Mouse (Mus musculus): Measurements from ENCODE around the gene Adra1b.
A peak's percentile ranks its signal among the peaks of the same experiment; 100 is the strongest.

Gene Adra1b

DNA sequence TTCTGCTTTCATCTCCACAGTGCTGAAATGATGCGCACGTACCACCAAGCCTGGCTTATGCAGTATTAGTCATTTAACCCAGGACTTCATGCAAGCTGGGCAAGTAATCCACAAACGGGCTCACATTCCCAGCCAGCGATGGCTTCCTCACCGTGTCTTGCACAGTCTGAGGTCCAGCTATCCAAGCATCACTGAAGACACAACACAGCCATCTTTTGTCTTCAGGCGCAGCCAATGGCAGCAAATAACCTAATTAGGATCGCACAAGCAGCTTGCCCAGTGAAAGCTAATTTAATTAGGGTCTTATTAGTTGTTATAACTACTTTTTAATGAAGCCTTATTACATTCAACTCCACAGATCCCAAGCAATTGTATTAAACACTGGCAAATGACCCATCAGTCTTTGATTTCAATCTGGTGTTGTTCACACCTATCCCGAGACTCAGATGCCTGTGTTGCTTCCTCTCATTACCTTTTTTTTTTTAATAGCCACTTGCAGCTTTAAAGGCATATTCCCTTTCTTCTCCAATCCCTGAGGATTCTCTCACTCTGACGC lies 83.6 kb downstream of the Adra1b start:
- DNase-seq (ENCODE audit: low read depth), result no peak

DNA sequence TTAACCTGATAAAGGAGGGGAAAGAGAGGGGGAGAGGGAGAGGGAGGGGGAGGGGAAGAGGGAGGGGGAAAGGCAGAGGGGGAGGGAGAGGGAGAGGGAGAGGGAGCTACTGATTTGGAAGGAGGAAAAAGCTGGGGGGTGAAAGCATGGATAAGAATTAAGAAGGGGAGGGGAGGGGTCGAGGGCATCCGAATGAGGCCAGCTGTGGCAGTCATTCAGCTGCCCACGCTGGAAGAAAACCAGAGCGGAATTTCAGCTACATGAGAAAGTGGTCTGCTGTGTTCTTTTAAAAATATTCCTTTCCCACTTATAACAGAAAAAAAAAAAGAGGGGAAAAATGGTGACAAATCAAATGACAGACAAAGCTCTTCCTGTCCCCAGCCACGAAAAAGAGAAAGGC lies 88.5 kb downstream of the Adra1b start:
- no peak for DNase-seq (ENCODE audit: low read depth)

- no peak for DNase-seq (ENCODE audit: low read depth)
These were observed 93.3 kb downstream of the Adra1b start for GRCm38 (mm10) chr11:43807732-43808131.

GRCm38 (mm10) chr11:43795992-43796391 lies 105.0 kb downstream of the Adra1b start:
- no peak for DNase-seq (ENCODE audit: low read depth)

DNA sequence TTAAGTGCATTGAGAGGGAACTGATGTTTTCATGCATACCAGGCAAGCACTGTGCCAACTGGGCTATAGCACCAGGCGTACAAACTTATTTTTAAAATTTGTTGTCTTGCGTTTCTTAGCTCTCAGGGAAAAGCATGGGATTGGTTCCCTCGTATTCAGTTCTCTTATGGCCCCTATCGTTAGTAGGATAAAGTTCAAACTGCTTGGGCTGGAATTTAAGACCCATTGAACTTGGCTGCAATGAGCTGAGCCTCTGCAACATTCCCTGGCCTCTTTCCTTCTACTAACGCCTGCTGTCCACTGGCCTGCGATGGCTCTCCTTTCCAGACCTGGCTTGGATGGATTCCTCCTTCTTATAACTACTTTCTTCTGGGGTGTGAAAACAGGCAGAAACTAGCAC lies 110.6 kb downstream of the Adra1b start:
- no peak for DNase-seq (ENCODE audit: low read depth)

GRCm38 (mm10) chr11:43783772-43784171 lies 117.2 kb downstream of the Adra1b start:
- no peak for DNase-seq (ENCODE audit: low read depth)

DNA sequence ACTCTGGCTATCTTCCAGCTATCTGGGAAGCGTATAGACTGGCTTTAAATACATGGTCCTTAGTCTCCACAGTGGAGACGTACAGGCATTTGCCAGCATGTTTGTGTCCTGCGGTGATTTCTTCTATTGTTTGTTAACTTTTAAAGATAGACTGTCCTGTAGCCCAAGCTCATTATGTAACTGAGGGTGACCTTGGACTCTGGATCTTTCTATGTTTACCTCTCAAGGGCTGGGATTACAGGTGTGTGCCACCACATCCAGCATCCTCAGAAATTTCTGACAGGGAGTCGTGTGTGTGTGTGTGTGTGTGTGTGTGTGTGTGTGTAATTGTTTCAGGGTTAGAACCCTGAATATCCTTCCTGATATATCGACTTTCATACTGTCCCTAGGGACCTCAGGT lies 117.9 kb downstream of the Adra1b start:
- no peak for DNase-seq (ENCODE audit: low read depth)

GRCm38 (mm10) chr11:43779551-43779950 lies 121.5 kb downstream of the Adra1b start:
- DNase-seq (ENCODE audit: low read depth), result peak; percentile 12

- DNase-seq (ENCODE audit: low read depth), result no peak
These were observed 124.7 kb downstream of the Adra1b start for GRCm38 (mm10) chr11:43776324-43776694.

GRCm38 (mm10) chr11:43775469-43776323 lies 125.3 kb downstream of the Adra1b start:
- no peak for DNase-seq (ENCODE audit: low read depth)

- DNase-seq (ENCODE audit: low read depth), result peak; percentile 8
These were observed 127.3 kb downstream of the Adra1b start for GRCm38 (mm10) chr11:43773725-43774124.

- DNase-seq (ENCODE audit: low read depth), result no peak
These were observed 130.9 kb downstream of the Adra1b start for GRCm38 (mm10) chr11:43770110-43770509.

DNA sequence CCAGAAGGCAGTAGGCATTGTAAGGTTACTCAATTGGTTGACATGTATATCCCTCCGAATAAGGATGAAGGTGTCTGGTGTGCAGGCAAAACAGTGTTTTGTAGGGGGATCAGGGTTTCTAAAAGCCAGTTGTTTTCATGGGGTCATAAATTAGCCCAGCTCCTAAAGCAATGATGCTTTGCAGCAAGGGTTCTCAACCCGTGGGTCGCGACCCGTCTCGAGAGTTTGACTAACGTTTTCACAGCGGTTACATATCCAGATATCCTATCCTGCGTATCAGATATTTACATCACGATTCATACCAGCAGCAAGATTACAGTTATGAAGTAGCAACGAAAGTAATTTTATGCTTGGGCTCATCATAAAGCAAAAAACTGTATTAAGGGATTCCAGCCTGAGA lies 133.3 kb downstream of the Adra1b start:
- DNase-seq (ENCODE audit: low read depth), result no peak

DNA sequence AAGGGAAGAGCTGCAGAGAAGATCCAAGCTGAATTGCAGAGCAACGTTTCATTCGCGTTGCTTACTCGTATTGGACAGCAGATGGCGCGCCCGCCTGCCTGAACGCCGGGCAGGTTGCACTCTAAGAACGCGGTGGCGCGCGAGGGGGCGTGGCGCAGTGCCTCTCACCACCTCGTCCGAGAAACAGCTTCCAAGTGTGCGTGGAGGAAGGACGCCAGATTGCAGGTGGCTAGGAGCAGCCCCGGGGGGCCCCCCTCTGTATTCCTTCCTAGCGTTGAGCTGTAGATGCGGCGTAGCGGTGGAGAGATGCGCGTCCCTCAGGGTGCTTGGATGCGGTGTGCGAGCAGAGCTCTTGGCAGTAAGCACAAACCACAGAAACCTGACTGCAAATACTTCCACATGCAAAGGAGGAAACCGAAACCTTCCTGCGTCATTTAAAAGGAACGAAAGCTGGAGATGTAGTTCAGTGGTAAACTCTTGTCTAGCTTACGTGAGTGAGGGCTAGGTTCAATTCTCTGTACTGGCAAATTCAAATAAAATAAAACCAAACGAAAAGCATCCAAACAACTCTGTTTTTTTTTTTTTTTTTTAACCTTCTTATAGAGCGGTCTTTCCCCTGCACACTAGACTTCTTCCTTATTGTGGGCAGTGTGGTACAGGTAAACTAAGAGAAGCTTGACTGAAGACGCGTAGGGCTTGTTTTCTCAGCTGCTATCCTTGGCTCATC lies 133.9 kb downstream of the Adra1b start:
- DNase-seq (ENCODE audit: low read depth), result peak; percentile 44

DNA sequence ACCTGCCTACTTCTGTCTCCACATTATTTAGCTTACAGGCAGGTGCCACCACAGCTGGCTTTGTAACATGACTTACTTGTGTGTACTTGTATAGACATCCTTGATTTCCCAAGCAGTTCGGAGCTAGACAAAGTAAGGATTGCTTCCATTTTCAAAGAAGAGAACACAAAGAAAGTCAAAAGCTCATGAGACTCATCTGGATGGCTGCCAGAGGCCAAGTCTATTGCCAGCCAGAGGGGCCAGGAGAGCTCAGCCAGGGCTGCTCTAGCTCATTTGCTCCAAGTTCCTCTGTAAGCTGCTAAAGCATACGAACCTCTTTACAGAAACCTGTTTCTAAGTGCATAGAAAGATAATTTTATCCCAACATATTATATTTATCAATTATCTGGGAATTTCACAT lies 142.6 kb downstream of the Adra1b start:
- DNase-seq (ENCODE audit: low read depth), result no peak

DNA sequence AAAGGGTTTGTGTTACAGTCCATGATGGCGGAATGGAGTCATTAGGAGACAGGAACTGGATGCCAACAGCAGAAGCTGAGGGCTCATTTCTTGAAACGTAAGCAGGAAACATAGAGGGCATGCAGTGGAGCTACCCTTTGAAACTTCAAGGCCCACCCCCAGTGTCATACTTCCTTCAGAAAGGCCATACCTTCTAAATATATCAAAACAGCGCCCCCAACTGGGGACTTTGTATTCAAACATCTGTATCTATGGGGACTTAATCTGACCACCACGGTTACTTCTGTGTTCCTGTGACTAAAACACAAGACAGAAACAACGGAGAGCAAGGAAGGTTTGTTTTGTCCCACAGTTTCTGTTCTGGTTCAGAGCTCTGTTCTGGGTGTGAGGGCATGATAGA lies 145.6 kb downstream of the Adra1b start:
- DNase-seq (ENCODE audit: low read depth), result no peak

- DNase-seq (ENCODE audit: low read depth), result no peak
These were observed 146.4 kb downstream of the Adra1b start for GRCm38 (mm10) chr11:43754568-43754967.

DNA sequence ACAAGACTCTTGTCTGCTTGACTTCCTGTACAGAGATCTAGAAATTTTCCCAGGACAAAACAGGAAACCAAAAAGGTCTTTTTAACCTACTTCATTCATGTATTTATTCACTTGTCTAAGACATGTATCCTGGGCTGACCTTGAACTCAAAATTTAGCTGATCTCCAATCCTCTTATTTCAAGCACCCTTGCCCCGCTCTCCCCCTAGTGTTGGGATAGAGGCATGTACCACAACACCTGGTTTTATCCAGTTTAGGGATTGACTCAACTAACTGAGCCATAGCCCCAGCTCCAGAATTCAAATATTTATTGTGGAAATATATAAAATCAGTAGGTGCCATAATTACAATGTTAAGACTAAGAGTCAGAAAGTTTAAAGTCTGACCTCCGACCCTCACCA lies 149.5 kb downstream of the Adra1b start:
- DNase-seq (ENCODE audit: low read depth), result no peak

DNA sequence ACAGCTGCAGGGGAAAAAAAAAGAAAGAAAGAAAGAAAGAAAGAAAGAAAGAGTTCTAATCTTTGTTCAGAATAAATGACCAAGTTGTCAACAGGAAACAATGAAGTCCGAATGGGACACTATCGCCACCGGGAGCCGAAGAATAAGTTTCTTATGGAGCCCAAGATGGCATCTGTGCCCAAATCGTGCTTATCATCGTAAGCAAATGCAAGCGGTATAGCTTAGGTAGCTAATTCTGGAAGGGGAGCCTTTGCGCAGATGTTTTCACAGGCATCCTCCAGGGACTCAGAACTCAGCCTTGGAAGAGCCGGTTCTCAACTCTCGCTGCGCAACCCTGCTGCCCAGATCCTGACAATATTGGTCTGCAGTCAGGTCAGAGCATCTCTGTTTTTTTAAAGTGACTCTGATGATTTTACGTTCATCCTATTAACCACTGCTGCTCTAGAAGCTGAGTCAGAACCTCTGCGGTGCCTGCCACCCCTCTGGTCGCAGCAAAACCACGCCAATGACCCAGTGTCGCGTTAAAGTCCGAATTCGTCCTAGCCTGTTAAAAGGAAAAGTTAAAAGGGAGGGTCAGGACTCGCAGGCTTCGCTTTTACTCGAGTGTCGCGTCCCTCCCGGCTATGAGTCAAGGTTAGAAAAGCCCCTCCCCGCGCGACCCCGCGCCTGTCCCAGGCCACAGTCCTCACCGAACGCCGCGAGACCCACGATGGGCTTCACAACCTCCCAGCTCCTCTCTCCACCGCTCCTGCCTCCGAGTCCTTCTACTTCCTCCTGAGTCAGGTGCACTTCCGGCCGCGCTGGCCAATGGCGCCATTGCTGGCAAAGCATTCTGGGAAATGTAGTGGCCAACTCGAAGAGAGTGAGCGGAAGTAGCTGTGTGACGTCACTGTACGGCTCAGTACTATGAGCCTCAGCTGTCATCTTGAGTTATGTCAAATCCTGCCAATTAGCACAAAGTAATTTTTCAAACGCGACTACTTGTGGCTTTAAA lies 153.5 kb downstream of the Adra1b start, which contains the start of gene Ttc1:
Gene Ttc1, minus strand, starts transcription at position 776 of the 994 bp plus-strand sequence.
- peak; percentile 94 for DNase-seq (ENCODE audit: low read depth)

GRCm38 (mm10) chr11:43728737-43729301 lies 172.2 kb downstream of the Adra1b start:
- peak; percentile 32 for DNase-seq (ENCODE audit: low read depth)

- DNase-seq (ENCODE audit: low read depth), result no peak
These were observed 173.2 kb downstream of the Adra1b start for GRCm38 (mm10) chr11:43727796-43728195.

Data from fibroblast of lung, adult 2 months (primary cell).